Mouse (Mus musculus) heart, embryonic 11.5 days (tissue): ENCODE data around the gene 1700049E17Rik1. TPM values are rescaled to one million over a fixed set of nuclear protein-coding genes. Genes with fewer than 3 reads are reported as not detected.
"Not testable (repeated sequence)": the region's sequence is repeated elsewhere in the genome, so short reads cannot be mapped to it uniquely, and the experiment has no call there.

ENCODE experiments used
- ATAC-seq: fragments of 200-750 bp; cut with Nextera tagmentation; replicated peaks from 2 replicates; pipeline ENCODE4 v1.8.0; 2017; ENCODE audit warnings: moderate library complexity; ENCODE audit not compliant: insufficient number of reproducible peaks, low FRiP score, low TSS enrichment
- H3K27ac ChIP-seq: fragments of 300-500 bp; sonication (generic); 2 replicates; pipeline ENCODE4 v1.5.1; 2014; ENCODE audit warnings: mild to moderate bottlenecking, low read depth, low read length
- H3K27me3 ChIP-seq: fragments of 300-500 bp; sonication (generic); 2 replicates; pipeline ENCODE4 v1.6.1; 2014; ENCODE audit warnings: mild to moderate bottlenecking, low read length, mixed read lengths; ENCODE audit not compliant: control insufficient read depth, insufficient read depth
- H3K36me3 ChIP-seq: fragments of 300-500 bp; sonication (generic); 2 replicates; pipeline ENCODE4 v1.6.1; 2014; ENCODE audit warnings: mild to moderate bottlenecking, low read length, moderate library complexity, mixed read lengths; ENCODE audit not compliant: control insufficient read depth, insufficient read depth
- H3K4me1 ChIP-seq: fragments of 300-500 bp; sonication (generic); 2 replicates; pipeline ENCODE4 v1.6.1; 2014; ENCODE audit warnings: low read length; ENCODE audit not compliant: control insufficient read depth, insufficient read depth
- H3K4me2 ChIP-seq: fragments of 300-500 bp; sonication (generic); 2 replicates; pipeline ENCODE4 v1.6.1; 2014; ENCODE audit warnings: mild to moderate bottlenecking, moderate library complexity
- H3K4me3 ChIP-seq: fragments of 300-500 bp; sonication (generic); 2 replicates; pipeline ENCODE4 v1.5.1; 2014; ENCODE audit warnings: low read depth, low read length
- H3K9ac ChIP-seq: fragments of 300-500 bp; sonication (generic); 2 replicates; pipeline ENCODE4 v1.6.1; 2014; ENCODE audit warnings: mild to moderate bottlenecking, low read depth, low read length, moderate library complexity
- H3K9me3 ChIP-seq: fragments of 300-500 bp; sonication (generic); replicated peaks from 2 replicates; pipeline ENCODE4 v1.6.1; 2016; ENCODE audit warnings: low read length; ENCODE audit not compliant: control insufficient read depth
- WGBS: fragments of 180-500 bp; shearing (Covaris S2); extraction: QIAGEN DNeasy Blood & Tissue Kit; methylation state at CpG from one replicate; pipeline ENCODE4 v1.1.7; 2014; ENCODE audit not compliant: insufficient replicate concordance; 5-methylcytosine and 5-hydroxymethylcytosine counted together
- polyA plus RNA-seq: library from polyadenylated mRNA; unstranded; fragments of >200 nt; fragmentation: Nextera tagmentation; extraction: Ambion mirVana; gene quantifications from 2 replicates; pipeline ENCODE4 v1.2.1, GENCODE M21; 2014

The 1700049E17Rik1 gene
- polyA plus RNA-seq, result not detected in 2 replicates

DNA sequence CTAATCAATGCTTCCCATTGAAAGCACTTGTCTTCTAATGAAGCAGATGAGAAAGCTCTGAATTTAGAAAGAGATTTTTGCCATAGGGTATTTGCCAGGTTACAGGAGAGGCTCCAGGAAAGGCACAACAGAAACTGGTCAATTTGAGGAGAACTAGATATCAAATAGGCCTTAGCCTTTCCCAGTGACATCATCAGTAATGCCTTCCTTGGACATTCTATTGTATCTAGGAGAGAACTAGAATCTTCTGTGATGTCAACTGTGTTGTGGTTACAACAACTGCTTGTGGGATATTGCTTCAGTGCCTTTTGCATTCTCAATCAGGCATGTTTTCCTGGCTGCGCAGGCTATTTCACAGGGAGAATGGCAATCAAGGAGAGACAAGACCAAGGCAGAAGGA, at the start of gene 1700049E17Rik1:
TSS of gene 1700049E17Rik1 (plus strand) at position 301 of the 400 bp plus-strand sequence.
- H3K27ac ChIP-seq, H3K4me2 ChIP-seq, H3K27me3 ChIP-seq, ATAC-seq, H3K4me3 ChIP-seq, H3K9ac ChIP-seq, H3K9me3 ChIP-seq, H3K4me1 ChIP-seq, H3K36me3 ChIP-seq: not testable (repeated sequence)
- no CpG with 5 or more reads among the region's 1 CpGs for WGBS

GRCm38 (mm10) chr14:41907190-41907589, 17.6 kb upstream of the 1700049E17Rik1 start, which contains the start of gene Gm7980:
TSS of gene Gm7980 (minus strand) at chr14:41907290.
- H3K4me2 ChIP-seq, H3K4me3 ChIP-seq, H3K9ac ChIP-seq, ATAC-seq, H3K4me1 ChIP-seq, H3K36me3 ChIP-seq, H3K27me3 ChIP-seq, H3K9me3 ChIP-seq, H3K27ac ChIP-seq: not testable (repeated sequence)
- no CpG with 5 or more reads among the region's 2 CpGs for WGBS

GRCm38 (mm10) chr14:41943695-41944094, 18.9 kb downstream of the 1700049E17Rik1 start, which contains the start of gene 1700024B05Rik:
TSS of gene 1700024B05Rik (plus strand) at chr14:41943995.
- not testable (repeated sequence) for H3K9ac ChIP-seq, H3K4me2 ChIP-seq, H3K4me1 ChIP-seq, H3K36me3 ChIP-seq, H3K9me3 ChIP-seq, ATAC-seq, H3K27ac ChIP-seq, H3K4me3 ChIP-seq, H3K27me3 ChIP-seq
- 72% methylated on average over 1 of the region's 2 CpGs for WGBS

DNA sequence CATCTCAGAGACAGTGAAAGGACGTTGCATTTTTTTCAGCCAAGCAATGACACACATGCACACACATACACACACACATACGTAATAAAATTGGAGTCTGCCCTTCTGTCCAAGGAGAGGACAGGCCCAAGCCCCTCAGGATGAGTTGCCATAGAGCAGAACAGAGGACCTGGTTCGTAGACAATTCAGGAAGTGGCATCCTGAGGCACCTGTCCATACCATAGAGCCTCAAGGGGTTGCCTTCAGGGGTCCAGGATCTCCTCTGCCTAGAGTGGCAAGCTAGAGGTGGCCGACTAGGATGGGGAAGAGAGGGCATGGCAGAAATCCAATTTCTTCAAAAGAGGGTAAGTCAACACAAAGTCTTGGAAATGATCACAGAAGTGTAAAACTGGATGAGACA, 39.3 kb downstream of the 1700049E17Rik1 start:
- not testable (repeated sequence) for H3K36me3 ChIP-seq, H3K9me3 ChIP-seq, H3K27me3 ChIP-seq, H3K9ac ChIP-seq, H3K4me3 ChIP-seq, H3K4me1 ChIP-seq, ATAC-seq, H3K4me2 ChIP-seq, H3K27ac ChIP-seq
- 63% methylated on average over 4 of the region's 4 CpGs for WGBS

DNA sequence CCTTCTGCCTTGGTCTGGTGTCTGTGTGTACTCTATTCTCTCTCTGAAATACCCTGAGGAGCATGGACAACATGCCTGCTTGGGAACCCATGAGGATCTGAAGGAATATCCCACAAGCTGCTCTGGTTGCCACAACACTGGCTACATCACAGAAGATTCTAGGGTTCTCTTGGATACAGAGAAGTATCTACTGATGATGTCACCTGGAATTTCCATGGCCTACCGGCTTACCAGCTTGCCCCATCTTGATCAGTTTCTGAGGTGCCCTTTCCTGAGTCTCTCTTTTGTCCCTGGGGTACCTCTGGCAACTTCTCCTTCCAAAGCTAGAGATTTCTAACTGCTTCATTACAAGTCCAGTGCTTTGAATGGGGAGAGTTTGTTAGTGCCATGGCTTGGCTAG, 43.1 kb downstream of the 1700049E17Rik1 start, which contains the start of gene Gm6401:
TSS of gene Gm6401 (minus strand) at position 101 of the 400 bp plus-strand sequence.
- not testable (repeated sequence) for ATAC-seq, H3K4me2 ChIP-seq, H3K27me3 ChIP-seq, H3K36me3 ChIP-seq, H3K27ac ChIP-seq, H3K4me3 ChIP-seq, H3K4me1 ChIP-seq, H3K9ac ChIP-seq, H3K9me3 ChIP-seq
- 88% methylated on average over 1 of the region's 1 CpGs for WGBS

GRCm38 (mm10) chr14:41968596-41968995, 43.8 kb downstream of the 1700049E17Rik1 start:
- not testable (repeated sequence) for H3K4me3 ChIP-seq, H3K4me2 ChIP-seq, H3K27ac ChIP-seq, H3K27me3 ChIP-seq, H3K36me3 ChIP-seq, H3K9ac ChIP-seq, H3K9me3 ChIP-seq, ATAC-seq, H3K4me1 ChIP-seq
- WGBS, result 61% methylated on average over 3 of the region's 3 CpGs

Other genes starting within 250 kb of the 1700049E17Rik1 start
- not detected in 2 replicates for gene Gm8068, start 223.1 kb upstream of the 1700049E17Rik1 start, polyA plus RNA-seq
- not detected in 2 replicates for gene Gm7929, start 174.3 kb upstream of the 1700049E17Rik1 start, polyA plus RNA-seq
- gene Gm47189, start 152.5 kb upstream of the 1700049E17Rik1 start, polyA plus RNA-seq, result not detected in 2 replicates
- not detected in 2 replicates for gene Gm7980, start 17.7 kb upstream of the 1700049E17Rik1 start, polyA plus RNA-seq
- not detected in 2 replicates for gene 1700024B05Rik, start 19.0 kb downstream of the 1700049E17Rik1 start, polyA plus RNA-seq
- not detected in 2 replicates for gene Gm6401, start 43.0 kb downstream of the 1700049E17Rik1 start, polyA plus RNA-seq
- not detected in 2 replicates for gene Gm3543, start 58.4 kb downstream of the 1700049E17Rik1 start, polyA plus RNA-seq
- not detected in 2 replicates for gene Gm7951, start 192.4 kb downstream of the 1700049E17Rik1 start, polyA plus RNA-seq
- gene Gm17027, start 237.7 kb downstream of the 1700049E17Rik1 start, polyA plus RNA-seq, result not detected in 2 replicates